Mouse (Mus musculus) v-Abl transformed pro-B cells (cell line): ENCODE data around the gene Bdnf.

Experiments
- in situ Hi-C, 2 experiments: fragments of 400-800 bp; cut with MboI; formaldehyde crosslinking; loops; one replicate each; pipeline ENCODE4 v1.15.1; 2025; ENCODE audit not compliant: unreplicated experiment in 2 of 2

Bdnf gene

DNA sequence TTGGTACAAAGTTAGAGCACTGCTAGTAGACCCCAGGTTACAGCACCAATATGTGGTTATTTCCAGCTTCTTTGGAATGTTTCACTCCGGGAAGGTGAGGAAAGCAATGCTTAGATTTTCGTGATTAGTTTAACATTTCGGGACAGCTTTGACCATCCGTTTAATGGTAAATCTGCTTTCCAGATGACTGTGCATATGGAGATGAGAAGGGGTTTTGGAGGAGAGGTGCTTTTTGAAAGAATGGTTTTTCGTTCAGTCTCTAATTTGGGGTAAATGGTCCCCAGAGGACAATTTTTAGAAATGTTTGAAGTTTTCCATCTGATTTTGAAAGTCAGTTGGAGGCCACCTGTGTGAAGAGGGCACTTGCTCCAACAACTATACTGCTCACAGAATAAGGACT, 29.6 kb downstream of the Bdnf start:
- in situ Hi-C loops, result no loop called here

DNA sequence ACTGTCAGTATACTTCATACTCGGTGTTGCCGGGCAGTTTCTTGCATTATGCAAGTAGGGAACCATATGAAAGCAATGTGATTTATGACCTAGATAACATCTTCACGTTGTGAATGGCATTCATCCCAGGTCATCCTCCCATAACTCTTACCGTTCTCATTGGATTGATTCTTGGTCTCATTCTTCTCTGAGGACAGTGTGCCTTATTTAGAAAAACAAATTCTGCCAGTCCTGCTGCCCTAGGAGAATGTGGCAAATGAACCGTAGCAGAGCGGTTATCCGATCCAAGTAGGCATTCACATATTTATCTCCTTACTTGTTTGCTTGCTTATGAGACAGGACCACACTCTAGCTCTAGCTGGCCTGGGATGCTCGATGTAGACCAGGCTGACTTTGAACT, 32.0 kb downstream of the Bdnf start:
- in situ Hi-C loops, result no loop called here

- in situ Hi-C loops, result no loop called here
Observed at GRCm38 (mm10) chr2:109709346-109709745, 34.8 kb downstream of the Bdnf start.

GRCm38 (mm10) chr2:109711049-109711448, 36.5 kb downstream of the Bdnf start:
- in situ Hi-C loops, result no loop called here

GRCm38 (mm10) chr2:109725261-109725660, 50.8 kb downstream of the Bdnf start:
- in situ Hi-C loops, result no loop called here

DNA sequence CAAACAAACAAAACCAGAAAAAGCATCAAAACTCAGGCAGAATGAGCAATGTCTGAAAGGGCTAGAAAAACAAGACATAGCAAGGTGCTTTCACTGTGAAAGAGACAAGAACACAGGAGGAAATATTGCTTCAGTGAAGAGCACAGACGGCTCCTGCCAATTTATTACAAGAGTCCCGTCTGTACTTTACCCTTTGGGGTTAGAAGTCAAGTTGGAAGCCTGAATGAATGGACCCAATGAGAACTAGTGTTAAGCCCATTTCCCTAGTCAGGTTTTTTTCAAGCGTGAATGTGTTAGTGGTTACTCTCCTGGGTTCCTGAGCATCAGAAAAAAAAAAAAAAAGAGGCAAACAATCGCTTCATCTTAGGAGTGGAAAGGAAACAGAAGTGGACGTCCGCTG, 51.3 kb downstream of the Bdnf start:
- in situ Hi-C loops, result no loop called here

DNA sequence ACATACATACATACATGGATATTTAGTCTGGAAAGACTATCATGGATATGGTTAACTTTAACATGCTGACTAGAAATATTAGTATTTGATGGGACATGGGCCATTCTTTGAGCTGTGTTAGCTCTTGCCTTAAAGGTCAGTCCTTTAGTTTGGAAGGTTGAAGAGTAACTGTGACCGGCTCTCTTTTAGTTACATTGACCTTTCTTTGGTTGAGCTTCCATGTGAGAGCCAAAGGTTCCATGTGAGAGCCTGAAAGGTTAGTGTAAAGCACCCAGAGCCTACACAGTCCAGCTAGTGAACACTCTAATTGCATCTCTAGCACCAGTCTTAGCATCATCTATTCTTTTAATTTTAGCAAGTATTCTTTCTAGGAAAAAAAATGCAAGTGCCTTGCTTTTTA, 54.7 kb downstream of the Bdnf start:
- in situ Hi-C loops, result no loop called here

GRCm38 (mm10) chr2:109733201-109734039, 58.9 kb downstream of the Bdnf start:
- in situ Hi-C loops, result no loop called here

DNA sequence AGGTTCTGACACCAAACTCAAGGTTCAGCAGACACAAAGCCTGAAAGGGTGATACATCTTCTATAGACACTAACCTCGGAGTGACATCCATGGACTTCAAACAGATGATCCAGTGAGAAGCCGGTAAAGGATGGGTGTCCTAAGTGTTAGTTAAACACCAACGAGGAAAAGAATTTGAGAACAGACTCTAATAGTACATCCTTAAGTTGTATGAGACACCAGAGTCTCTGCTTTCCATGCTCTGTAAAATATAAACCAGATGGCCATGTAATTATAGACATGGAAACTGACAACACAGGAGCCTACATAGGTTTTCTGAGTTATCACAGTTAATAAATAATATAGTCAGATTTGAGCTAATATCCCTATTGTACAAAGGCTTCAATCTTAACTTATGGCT, 59.7 kb downstream of the Bdnf start:
- in situ Hi-C loops, result no loop called here

DNA sequence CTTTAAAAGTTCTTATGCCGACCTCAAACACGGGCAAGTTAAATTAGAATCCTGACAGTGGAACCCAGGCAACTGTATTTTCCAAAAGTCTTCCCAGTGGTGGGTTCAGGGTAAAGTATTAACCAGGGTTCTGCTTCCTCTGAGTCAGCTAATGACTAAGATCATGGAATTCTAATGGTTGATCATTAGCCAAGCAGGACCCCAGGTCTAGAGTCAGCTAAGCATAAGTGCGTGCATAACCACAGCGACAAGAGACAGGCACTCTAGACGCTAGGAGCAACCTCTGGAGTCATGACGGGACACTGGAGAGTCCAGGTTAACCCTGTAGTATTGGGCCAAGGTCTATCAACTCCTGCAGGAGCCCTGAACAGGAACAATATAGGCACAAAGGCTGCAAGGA, 60.2 kb downstream of the Bdnf start:
- in situ Hi-C loops, result no loop called here

GRCm38 (mm10) chr2:109735347-109735746, 60.8 kb downstream of the Bdnf start:
- in situ Hi-C loops, result no loop called here

DNA sequence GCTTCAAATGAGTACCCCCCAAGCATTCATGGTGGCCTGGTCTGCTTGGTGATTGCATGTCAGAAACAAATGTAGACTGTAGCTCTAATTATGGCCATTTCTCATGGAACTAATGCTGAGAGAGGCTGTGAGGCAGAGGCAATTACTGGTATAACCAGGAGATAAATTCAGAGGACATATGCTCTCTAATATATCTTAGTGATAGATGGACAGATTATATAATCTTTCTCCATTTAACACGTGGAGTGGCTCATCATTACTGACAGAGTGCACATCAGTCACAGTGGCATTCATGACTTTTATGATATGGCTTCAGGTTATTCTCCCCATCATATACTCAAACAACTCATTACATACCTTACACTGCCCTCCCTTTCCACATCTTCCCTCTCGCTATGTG, 61.8 kb downstream of the Bdnf start:
- in situ Hi-C loops, result no loop called here

GRCm38 (mm10) chr2:109738331-109738730, 63.8 kb downstream of the Bdnf start:
- in situ Hi-C loops, result no loop called here

GRCm38 (mm10) chr2:109743208-109743960, 68.9 kb downstream of the Bdnf start:
- in situ Hi-C loops, result no loop called here

DNA sequence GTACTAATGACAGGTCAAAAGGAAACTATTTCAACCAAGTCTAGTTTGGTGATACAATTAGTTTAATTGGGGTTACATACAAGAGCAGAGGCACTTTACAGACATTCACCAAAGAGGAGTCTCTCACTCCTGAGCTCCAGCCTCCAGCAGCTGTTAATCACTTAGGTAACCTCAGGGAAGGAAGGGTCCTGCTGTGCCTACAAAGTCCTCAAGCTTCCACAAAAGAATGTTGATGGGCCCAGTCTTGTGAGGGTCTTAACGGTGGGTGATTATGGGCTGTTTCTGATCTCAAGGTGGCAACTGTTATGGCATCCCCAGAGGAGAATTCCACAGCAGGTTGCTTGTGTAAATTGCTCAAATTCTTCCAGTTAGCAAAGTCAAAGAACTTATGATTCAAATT, 71.7 kb downstream of the Bdnf start:
- in situ Hi-C loops, result no loop called here

DNA sequence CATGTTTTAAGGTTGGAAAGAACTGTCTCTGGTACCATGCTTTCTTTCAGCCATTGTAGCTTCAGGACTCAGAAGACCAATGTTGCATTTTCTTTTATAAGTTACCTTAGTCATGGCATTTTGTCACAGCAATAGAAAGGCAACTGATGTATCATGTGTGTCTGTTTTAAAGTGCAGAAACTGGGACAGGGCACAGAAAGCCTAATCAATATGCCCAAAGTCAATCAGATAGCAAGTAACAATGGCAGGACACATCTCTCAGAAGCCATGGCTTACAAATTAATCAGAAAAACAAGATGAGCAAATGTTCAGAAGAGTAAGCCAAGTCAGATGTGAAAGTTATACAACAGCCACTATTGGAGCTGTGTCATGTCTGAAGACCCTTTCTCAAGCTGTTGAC, 73.9 kb downstream of the Bdnf start:
- in situ Hi-C loops, result no loop called here

GRCm38 (mm10) chr2:109748815-109749214, 74.3 kb downstream of the Bdnf start:
- in situ Hi-C loops, result no loop called here

GRCm38 (mm10) chr2:109749964-109750363, 75.5 kb downstream of the Bdnf start:
- in situ Hi-C loops, result no loop called here

DNA sequence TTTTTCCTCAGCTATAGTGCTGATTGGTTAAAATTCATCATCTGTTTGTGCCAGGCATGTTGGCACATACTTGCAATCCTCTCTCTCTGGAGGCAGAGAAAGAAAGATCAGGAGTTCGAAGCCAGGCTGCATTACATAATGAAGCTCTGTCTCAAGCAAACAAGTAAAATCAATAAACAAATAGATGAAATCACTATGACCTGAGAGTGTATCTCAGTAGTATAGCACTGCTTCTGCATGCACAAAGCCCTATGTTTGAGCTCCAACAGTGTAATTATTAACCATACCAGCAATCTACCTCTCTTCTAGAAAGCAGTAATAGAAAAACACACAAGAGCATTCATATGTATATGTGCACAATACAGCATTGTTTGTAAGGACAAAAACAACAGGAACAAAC, 76.0 kb downstream of the Bdnf start:
- in situ Hi-C loops, result no loop called here

DNA sequence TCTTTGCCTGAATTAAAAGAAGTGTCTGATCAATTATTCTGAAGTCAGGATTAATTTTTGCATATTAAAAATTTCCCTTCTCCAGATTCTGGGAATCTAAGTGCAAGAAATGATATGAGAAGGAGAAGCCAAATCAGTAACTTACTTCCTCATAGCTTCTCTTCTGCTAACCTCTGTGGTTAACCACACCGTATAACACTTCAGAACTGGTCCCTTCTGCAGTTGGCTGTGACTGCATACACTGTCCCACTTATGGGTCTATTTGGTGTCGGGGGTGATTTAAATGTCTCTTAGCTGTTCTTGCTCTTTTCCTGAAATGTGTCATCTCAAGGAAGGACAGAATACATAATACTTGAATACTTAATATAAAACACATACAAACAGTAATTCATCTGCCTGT, 81.8 kb downstream of the Bdnf start:
- in situ Hi-C loops, result no loop called here

GRCm38 (mm10) chr2:109766772-109767171, 92.3 kb downstream of the Bdnf start:
- in situ Hi-C loops, result no loop called here

GRCm38 (mm10) chr2:109768814-109769213, 94.3 kb downstream of the Bdnf start:
- in situ Hi-C loops, result no loop called here
